Mouse (Mus musculus) stomach, postnatal 0 days (tissue): ENCODE measurements around the gene Dhcr24.

Source experiments
- CTCF ChIP-seq: IDR thresholded peaks from 2 replicates; pipeline ENCODE4 v1.5.1; 2016; ENCODE audit warnings: antibody characterized with exemption, low read depth, mild to moderate bottlenecking, moderate library complexity
- EP300 ChIP-seq: optimal IDR thresholded peaks from 2 replicates; pipeline ENCODE3; 2016; ENCODE audit warnings: antibody characterized with exemption

DNA sequence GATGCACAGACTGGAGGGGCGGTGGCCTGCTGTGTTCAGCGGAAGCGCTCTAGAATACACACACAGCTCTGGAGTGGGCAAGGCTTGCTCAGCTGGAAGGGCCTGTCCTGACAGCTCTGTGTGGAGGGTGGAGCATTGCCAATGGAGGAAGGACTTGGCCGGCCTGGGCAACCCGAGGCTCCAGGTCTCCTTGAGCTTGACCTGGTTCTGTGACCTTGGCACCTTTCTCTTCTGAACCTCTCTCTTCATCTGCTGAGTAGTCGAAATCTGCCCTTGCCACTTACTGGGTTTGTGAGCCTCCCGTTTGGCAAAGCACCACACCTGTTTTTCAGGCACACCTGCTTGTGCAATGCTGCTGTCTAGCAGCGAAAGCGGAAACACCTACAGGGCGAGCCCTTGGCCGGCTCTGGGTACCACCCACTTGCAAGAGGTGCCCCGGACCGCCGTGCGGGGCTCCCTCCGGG, 61.2 kb downstream of the Dhcr24 start, which contains the start of gene Ttc22:
- no peak for TF ChIP-seq CTCF
- peak; percentile 56 for TF ChIP-seq EP300
